Mouse (Mus musculus) small intestine, adult 2 months (tissue): ENCODE measurements at regions not wholly inside any gene's neighbourhood (a gene's known extent, or its start where the extent isn't known, plus 50 kb on each side); places are given as distances from the start of the nearest gene placed in this dataset.

ENCODE experiments used
- H3K27ac ChIP-seq: fragments of 200-500 bp; 2 replicates; pipeline ENCODE4 v1.5.1; 2012; ENCODE audit warnings: low read depth, low read length, control low read depth, inconsistent platforms; ENCODE audit not compliant: insufficient read depth
- H3K27me3 ChIP-seq: fragments of 200-500 bp; 2 replicates; pipeline ENCODE4 v1.6.1; 2012; ENCODE audit warnings: mild to moderate bottlenecking, moderate library complexity, low read length, inconsistent platforms; ENCODE audit not compliant: control insufficient read depth, insufficient read depth
- H3K36me3 ChIP-seq: fragments of 200-500 bp; 2 replicates; pipeline ENCODE4 v1.6.1; 2012; ENCODE audit warnings: mild to moderate bottlenecking, low read length, control low read depth, inconsistent platforms; ENCODE audit not compliant: control insufficient read depth, insufficient read depth
- H3K4me1 ChIP-seq: fragments of 200-500 bp; 2 replicates; pipeline ENCODE4 v1.6.1; 2012; ENCODE audit warnings: low read length, inconsistent platforms, mixed read lengths; ENCODE audit not compliant: control insufficient read depth, insufficient read depth, insufficient read length
- H3K4me3 ChIP-seq: fragments of 200-500 bp; 2 replicates; pipeline ENCODE4 v1.5.1; 2012; ENCODE audit warnings: low read depth, mild to moderate bottlenecking, control low read depth, inconsistent platforms, low read length, moderate library complexity
- CTCF ChIP-seq: fragments of 200-500 bp; IDR thresholded peaks from 2 replicates; pipeline ENCODE4 v1.5.1; 2012; ENCODE audit warnings: low read depth, mild to moderate bottlenecking, control low read depth, inconsistent platforms, low read length, moderate library complexity, mixed read lengths; ENCODE audit not compliant: insufficient replicate concordance, insufficient read length; ENCODE audit errors: extremely low read depth
- POLR2A ChIP-seq: fragments of 200-500 bp; IDR thresholded peaks from 2 replicates; pipeline ENCODE4 v1.6.1; 2012; ENCODE audit warnings: low read depth, mild to moderate bottlenecking, control low read depth, inconsistent platforms, low read length, moderate library complexity
- WGBS: fragments of 180-500 bp; shearing (Covaris S2); methylation state at CpG from one replicate; pipeline ENCODE4 v1.1.7; 2018; 5-methylcytosine and 5-hydroxymethylcytosine counted together

- WGBS: 23% methylated on average over 3 of the region's 3 CpGs
- H3K27ac ChIP-seq: no peak overlapping the region
- TF ChIP-seq CTCF (0 out of 2 replicates have a peak, but pooled peaks have one; percentile 20), POLR2A (no peak)
- no peak overlapping the region for H3K4me3 ChIP-seq
- H3K4me1 ChIP-seq: no peaks in the 10 kb centered on the region
- H3K36me3 ChIP-seq: no peaks in the 10 kb centered on the region
- H3K27me3 ChIP-seq: no peaks in the 10 kb centered on the region
Observed at GRCm38 (mm10) chr1:51671287-51671686, 193.1 kb upstream of the Nabp1 start.

GRCm38 (mm10) chr1:51670009-51670408 lies 191.8 kb upstream of the Nabp1 start:
- no peak overlapping the region for H3K27ac ChIP-seq
- H3K4me3 ChIP-seq: no peak overlapping the region
- no peaks in the 10 kb centered on the region for H3K4me1 ChIP-seq
- H3K27me3 ChIP-seq: no peaks in the 10 kb centered on the region
- no peak for TF ChIP-seq CTCF
- TF ChIP-seq POLR2A: no peak
- no peaks in the 10 kb centered on the region for H3K36me3 ChIP-seq
- WGBS: 54% methylated on average over 3 of the region's 3 CpGs

- H3K27ac ChIP-seq: no peak overlapping the region
- H3K4me1 ChIP-seq: no peaks in the 10 kb centered on the region
- H3K4me3 ChIP-seq: no peak overlapping the region
- no peaks in the 10 kb centered on the region for H3K36me3 ChIP-seq
- H3K27me3 ChIP-seq: no peaks in the 10 kb centered on the region
- TF ChIP-seq POLR2A: no peak
- TF ChIP-seq CTCF: no peak
Observed at GRCm38 (mm10) chr1:51668881-51669280, 190.7 kb upstream of the Nabp1 start.

- H3K36me3 ChIP-seq: no peaks in the 10 kb centered on the region
- WGBS: 87% methylated on average over 1 of the region's 1 CpGs
- TF ChIP-seq POLR2A: no peak
- no peak for TF ChIP-seq CTCF
Observed at GRCm38 (mm10) chr1:51660531-51660930, 182.3 kb upstream of the Nabp1 start.

GRCm38 (mm10) chr1:51657203-51657602 lies 179.0 kb upstream of the Nabp1 start:
- H3K4me1 ChIP-seq: no peaks in the 10 kb centered on the region
- 55% methylated on average over 4 of the region's 4 CpGs for WGBS
- no peak overlapping the region for H3K27ac ChIP-seq
- no peaks in the 10 kb centered on the region for H3K27me3 ChIP-seq
- TF ChIP-seq CTCF (no peak), POLR2A (no peak)
- H3K4me3 ChIP-seq: no peak overlapping the region
- no peaks in the 10 kb centered on the region for H3K36me3 ChIP-seq

More at GRCm38 (mm10) chr1:51660531-51660930, 182.3 kb upstream of the Nabp1 start:
- H3K4me3 ChIP-seq: no peak overlapping the region
- no peaks in the 10 kb centered on the region for H3K27me3 ChIP-seq
- no peak overlapping the region for H3K27ac ChIP-seq
- no peaks in the 10 kb centered on the region for H3K4me1 ChIP-seq

GRCm38 (mm10) chr1:51650653-51650995 lies 172.4 kb upstream of the Nabp1 start:
- no peaks in the 10 kb centered on the region for H3K36me3 ChIP-seq
- H3K27me3 ChIP-seq: no peaks in the 10 kb centered on the region
- TF ChIP-seq POLR2A (no peak), CTCF (no peak)
- H3K27ac ChIP-seq: no peak overlapping the region
- no peaks in the 10 kb centered on the region for H3K4me1 ChIP-seq
- 54% methylated on average over 3 of the region's 3 CpGs for whole genome bisulfite sequencing
- no peak overlapping the region for H3K4me3 ChIP-seq

- no peak overlapping the region for H3K4me3 ChIP-seq
- H3K4me1 ChIP-seq: no peaks in the 10 kb centered on the region
- WGBS: 67% methylated on average over 4 of the region's 4 CpGs
- no peaks in the 10 kb centered on the region for H3K36me3 ChIP-seq
- H3K27ac ChIP-seq: no peak overlapping the region
- no peak for TF ChIP-seq POLR2A
- no peak for TF ChIP-seq CTCF
- no peaks in the 10 kb centered on the region for H3K27me3 ChIP-seq
Observed at GRCm38 (mm10) chr1:51649963-51650652, 171.9 kb upstream of the Nabp1 start.
